Mouse (Mus musculus) kidney, embryonic 16.5 days (tissue): ENCODE measurements around the gene Car10. TPM values are rescaled to one million over a fixed set of nuclear protein-coding genes. Genes with fewer than 3 reads are reported as not detected.

Source experiments
- ATAC-seq: fragments of 200-750 bp; cut with Nextera tagmentation; 2 replicates; pipeline ENCODE4 v1.8.0; 2017; ENCODE audit warnings: moderate TSS enrichment; ENCODE audit not compliant: low FRiP score, low TSS enrichment
- H3K27ac ChIP-seq: fragments of 300-500 bp; sonication (generic); 2 replicates; pipeline ENCODE4 v1.5.1; 2014; ENCODE audit warnings: low read length
- H3K27me3 ChIP-seq: fragments of 300-500 bp; sonication (generic); 2 replicates; pipeline ENCODE4 v1.6.1; 2014; ENCODE audit warnings: low read length, control low read depth, mixed read lengths; ENCODE audit not compliant: insufficient read depth
- H3K36me3 ChIP-seq: fragments of 300-500 bp; sonication (generic); 2 replicates; pipeline ENCODE4 v1.6.1; 2014; ENCODE audit warnings: low read length, control low read depth, mixed read lengths; ENCODE audit not compliant: insufficient read depth
- H3K4me1 ChIP-seq: fragments of 300-500 bp; sonication (generic); 2 replicates; pipeline ENCODE4 v1.6.1; 2014; ENCODE audit warnings: low read length, control low read depth, mixed read lengths; ENCODE audit not compliant: insufficient read depth
- H3K4me2 ChIP-seq: fragments of 300-500 bp; sonication (generic); replicated peaks from 2 replicates; pipeline ENCODE4 v1.6.1; 2014; ENCODE audit warnings: low read depth, low read length
- H3K4me3 ChIP-seq: fragments of 300-500 bp; sonication (generic); 2 replicates; pipeline ENCODE4 v1.5.1; 2014; ENCODE audit warnings: mild to moderate bottlenecking, low read length
- H3K9ac ChIP-seq: fragments of 300-500 bp; sonication (generic); replicated peaks from 2 replicates; pipeline ENCODE4 v1.6.1; 2014; ENCODE audit warnings: low read length
- H3K9me3 ChIP-seq: fragments of 300-500 bp; sonication (generic); 2 replicates; pipeline ENCODE4 v1.6.1; 2016; ENCODE audit warnings: low read length, control low read depth
- WGBS: fragments of 180-500 bp; shearing (Covaris S2); extraction: QIAGEN DNeasy Blood & Tissue Kit; methylation state at CpG from one replicate; pipeline ENCODE4 v1.1.7; 2014; 5-methylcytosine and 5-hydroxymethylcytosine counted together
- polyA plus RNA-seq: library from polyadenylated mRNA; unstranded; fragments of >200 nt; fragmentation: Nextera tagmentation; extraction: Ambion mirVana; gene quantifications from 2 replicates; pipeline ENCODE4 v1.2.1, GENCODE M21; 2015

Gene Car10
- polyA plus RNA-seq, 1 experiment from 2014 or later = 0.22 TPM

- no peak for ATAC-seq
- Histone ChIP-seq H3K4me2 (no peak overlapping the region), H3K9ac (no peak overlapping the region), H3K9me3 (no peaks in the 10 kb centered on the region), H3K4me1 (peaks cover 14% of the 10 kb centered on the region), H3K36me3 (no peaks in the 10 kb centered on the region), H3K27ac (no peak overlapping the region), H3K4me3 (no peak overlapping the region), H3K27me3 (no peaks in the 10 kb centered on the region)
- WGBS = 48% methylated on average over 5 of the region's 5 CpGs
These were observed 403.8 kb downstream of the Car10 start for GRCm38 (mm10) chr11:93501671-93502070.

DNA sequence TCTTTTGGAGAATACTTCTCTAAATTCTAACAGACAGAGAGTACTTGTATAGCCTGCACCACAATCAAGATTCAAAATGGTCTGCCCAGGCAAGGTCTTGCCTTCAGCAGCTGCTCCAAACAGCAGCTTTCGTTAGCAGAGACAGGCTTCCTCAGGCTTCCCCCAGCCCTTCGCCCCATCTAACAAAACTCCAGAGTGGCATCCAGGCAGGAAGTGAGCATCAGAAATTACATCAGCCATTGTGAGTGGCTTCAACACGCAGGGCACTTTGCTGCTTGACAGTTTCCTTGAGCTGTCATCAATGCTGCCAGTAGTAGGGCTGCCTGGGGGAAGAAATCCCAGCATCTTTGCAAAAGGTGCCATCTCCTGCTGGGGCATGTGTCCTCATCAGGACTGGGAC lies 405.0 kb downstream of the Car10 start:
- no peaks in the 10 kb centered on the region for H3K27me3 ChIP-seq
- H3K4me2 ChIP-seq = no peak overlapping the region
- H3K4me1 ChIP-seq = peaks cover 14% of the 10 kb centered on the region
- no peak for ATAC-seq
- H3K36me3 ChIP-seq = no peaks in the 10 kb centered on the region
- no peak overlapping the region for H3K9ac ChIP-seq
- H3K27ac ChIP-seq = no peak overlapping the region
- WGBS = 67% methylated on average over 3 of the region's 3 CpGs
- no peaks in the 10 kb centered on the region for H3K9me3 ChIP-seq
- H3K4me3 ChIP-seq = no peak overlapping the region

DNA sequence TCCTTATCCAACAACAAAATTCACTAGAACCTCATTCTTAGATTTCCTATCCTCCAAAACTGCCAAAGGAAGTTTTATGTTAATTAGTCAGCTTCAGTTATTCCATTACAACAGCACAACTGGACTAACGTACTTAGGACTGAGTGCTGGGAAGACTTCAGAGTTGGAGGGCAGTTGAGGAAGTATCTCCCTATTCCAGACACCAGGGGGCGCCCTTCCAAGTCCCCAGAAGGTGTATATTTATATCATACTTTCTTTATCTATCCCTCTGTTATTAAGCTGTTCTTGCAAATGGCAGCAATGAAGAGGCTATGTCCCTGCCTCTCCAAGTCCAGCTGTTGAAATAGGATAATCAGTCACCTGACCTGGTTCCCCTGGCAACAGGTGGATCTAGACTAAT lies 405.6 kb downstream of the Car10 start:
- Histone ChIP-seq H3K9ac (no peak overlapping the region), H3K4me3 (no peak overlapping the region), H3K27ac (no peak overlapping the region), H3K9me3 (no peaks in the 10 kb centered on the region), H3K4me1 (peaks cover 14% of the 10 kb centered on the region), H3K4me2 (no peak overlapping the region), H3K36me3 (no peaks in the 10 kb centered on the region), H3K27me3 (no peaks in the 10 kb centered on the region)
- 29% methylated on average over 2 of the region's 2 CpGs for WGBS
- no peak for ATAC-seq

DNA sequence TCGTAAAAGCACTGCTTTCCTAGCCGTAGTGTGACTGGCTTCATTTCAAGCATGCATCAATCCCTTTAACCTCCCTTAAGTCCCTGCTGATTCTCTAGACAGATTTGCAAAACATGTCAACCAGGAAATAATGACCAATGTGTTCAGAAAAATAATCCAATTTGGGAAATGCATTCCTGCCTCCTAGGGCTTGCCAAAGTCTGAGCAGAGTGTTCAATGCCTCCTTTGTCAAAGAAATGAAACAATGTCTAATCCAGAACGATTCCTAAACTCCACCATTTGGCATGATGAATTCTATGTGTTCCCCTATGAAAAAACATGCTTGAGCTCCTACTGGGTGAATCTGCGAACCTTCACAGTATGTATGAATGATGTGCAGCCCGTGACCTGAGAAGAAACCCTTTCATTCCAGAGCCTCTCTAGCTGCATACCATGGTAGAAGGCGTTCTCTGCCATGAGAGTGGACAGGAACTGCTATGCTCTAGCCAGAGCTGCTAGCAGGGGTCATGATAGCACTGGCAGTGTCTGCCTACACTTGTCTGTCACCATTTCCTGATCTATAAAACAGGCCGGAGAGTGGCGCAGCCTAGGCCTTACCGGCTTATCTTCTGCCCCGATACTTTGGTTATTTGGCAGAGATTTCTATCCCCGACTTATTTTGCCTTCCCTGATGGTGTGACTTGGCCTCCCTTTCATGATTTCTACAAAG lies 411.9 kb downstream of the Car10 start:
- Histone ChIP-seq H3K4me3 (no peak overlapping the region), H3K9ac (no peak overlapping the region), H3K4me1 (no peaks in the 10 kb centered on the region), H3K27me3 (no peaks in the 10 kb centered on the region), H3K27ac (no peak overlapping the region), H3K4me2 (no peak overlapping the region), H3K36me3 (no peaks in the 10 kb centered on the region), H3K9me3 (no peaks in the 10 kb centered on the region)
- 68% methylated on average over 11 of the region's 11 CpGs for WGBS
- ATAC-seq = no peak

- Histone ChIP-seq H3K4me2 (no peak overlapping the region), H3K9ac (no peak overlapping the region), H3K36me3 (no peaks in the 10 kb centered on the region), H3K9me3 (no peaks in the 10 kb centered on the region), H3K27me3 (no peaks in the 10 kb centered on the region), H3K4me3 (no peak overlapping the region), H3K4me1 (no peaks in the 10 kb centered on the region), H3K27ac (no peak overlapping the region)
- 78% methylated on average over 2 of the region's 2 CpGs for WGBS
- no peak for ATAC-seq
These were observed 415.0 kb downstream of the Car10 start for GRCm38 (mm10) chr11:93512843-93513242.

DNA sequence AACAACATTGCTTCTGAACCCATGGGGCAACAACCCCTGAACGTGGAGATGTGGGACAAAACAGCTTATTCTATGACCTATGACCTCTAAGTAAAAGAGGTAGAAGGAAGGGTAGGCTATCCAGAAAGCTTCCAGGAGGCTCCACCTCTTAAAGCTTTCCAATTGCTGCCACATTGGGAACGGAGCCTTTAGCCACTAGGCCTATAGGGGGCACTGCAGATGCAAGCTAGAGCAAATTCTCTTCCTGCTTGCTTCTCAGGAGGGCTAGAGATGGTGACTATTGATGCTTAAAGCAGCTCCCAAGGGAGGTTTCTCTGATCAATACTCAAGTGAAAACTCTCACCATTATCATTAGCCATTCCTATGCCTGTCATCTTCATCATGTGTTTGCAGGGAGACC lies 416.6 kb downstream of the Car10 start:
- no peaks in the 10 kb centered on the region for H3K27me3 ChIP-seq
- H3K36me3 ChIP-seq = no peaks in the 10 kb centered on the region
- ATAC-seq = no peak
- H3K27ac ChIP-seq = no peak overlapping the region
- no peak overlapping the region for H3K4me2 ChIP-seq
- WGBS = 32% methylated on average over 2 of the region's 2 CpGs
- no peaks in the 10 kb centered on the region for H3K9me3 ChIP-seq
- no peaks in the 10 kb centered on the region for H3K4me1 ChIP-seq
- no peak overlapping the region for H3K4me3 ChIP-seq
- no peak overlapping the region for H3K9ac ChIP-seq

DNA sequence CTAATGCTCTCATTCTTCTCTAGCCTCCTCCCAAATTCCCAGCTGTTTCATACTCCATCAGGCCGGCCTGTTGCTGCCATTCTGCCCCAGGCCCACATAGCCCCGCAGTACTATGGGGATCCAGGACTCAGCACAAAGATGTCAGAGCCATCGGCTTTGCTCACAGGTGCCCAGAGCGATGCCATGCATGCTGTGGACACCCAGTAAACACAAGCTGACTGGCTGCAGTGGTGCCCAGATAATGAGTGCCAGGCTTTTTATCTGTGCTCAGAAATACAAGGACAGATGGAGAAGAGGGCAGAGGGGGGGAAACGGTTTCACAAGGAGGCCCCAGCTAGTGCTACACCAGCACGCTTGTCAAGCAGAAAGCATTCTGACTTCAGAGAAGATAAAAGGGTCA lies 417.7 kb downstream of the Car10 start:
- WGBS = 83% methylated on average over 6 of the region's 6 CpGs
- Histone ChIP-seq H3K9me3 (no peaks in the 10 kb centered on the region), H3K9ac (no peak overlapping the region), H3K36me3 (no peaks in the 10 kb centered on the region), H3K4me2 (no peak overlapping the region), H3K4me3 (no peak overlapping the region), H3K27ac (no peak overlapping the region), H3K4me1 (no peaks in the 10 kb centered on the region), H3K27me3 (no peaks in the 10 kb centered on the region)
- no peak for ATAC-seq

- H3K36me3 ChIP-seq = no peaks in the 10 kb centered on the region
- no peak overlapping the region for H3K4me2 ChIP-seq
- H3K27me3 ChIP-seq = no peaks in the 10 kb centered on the region
- H3K9ac ChIP-seq = no peak overlapping the region
- no peak overlapping the region for H3K27ac ChIP-seq
- no peak overlapping the region for H3K4me3 ChIP-seq
- no peak for ATAC-seq
- no peaks in the 10 kb centered on the region for H3K9me3 ChIP-seq
- no peaks in the 10 kb centered on the region for H3K4me1 ChIP-seq
- 86% methylated on average over 9 of the region's 9 CpGs for WGBS
These were observed 418.4 kb downstream of the Car10 start for GRCm38 (mm10) chr11:93516216-93516615.

DNA sequence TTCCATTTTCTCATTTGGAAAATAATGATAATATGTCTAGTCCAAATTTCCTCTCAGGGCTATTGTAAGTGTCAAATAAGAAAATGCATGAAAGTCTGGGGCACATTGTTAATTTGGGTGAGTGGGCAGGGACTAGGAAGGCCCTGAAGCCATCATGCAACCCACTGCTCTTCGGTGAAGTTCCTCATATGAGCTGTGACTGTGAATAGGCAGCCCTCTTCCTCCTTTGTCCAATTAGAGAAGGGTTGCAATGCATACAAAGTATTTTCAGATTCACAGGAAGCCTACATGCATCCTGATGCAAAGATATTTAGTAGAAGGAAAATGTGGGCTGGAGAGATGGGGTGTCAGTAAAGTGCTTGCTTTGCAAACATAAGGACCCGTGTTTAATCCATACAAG lies 419.1 kb downstream of the Car10 start:
- no peak overlapping the region for H3K27ac ChIP-seq
- 77% methylated on average over 2 of the region's 2 CpGs for WGBS
- no peaks in the 10 kb centered on the region for H3K4me1 ChIP-seq
- H3K36me3 ChIP-seq = no peaks in the 10 kb centered on the region
- no peak for ATAC-seq
- no peak overlapping the region for H3K4me2 ChIP-seq
- H3K4me3 ChIP-seq = no peak overlapping the region
- H3K9me3 ChIP-seq = no peaks in the 10 kb centered on the region
- no peak overlapping the region for H3K9ac ChIP-seq
- no peaks in the 10 kb centered on the region for H3K27me3 ChIP-seq

DNA sequence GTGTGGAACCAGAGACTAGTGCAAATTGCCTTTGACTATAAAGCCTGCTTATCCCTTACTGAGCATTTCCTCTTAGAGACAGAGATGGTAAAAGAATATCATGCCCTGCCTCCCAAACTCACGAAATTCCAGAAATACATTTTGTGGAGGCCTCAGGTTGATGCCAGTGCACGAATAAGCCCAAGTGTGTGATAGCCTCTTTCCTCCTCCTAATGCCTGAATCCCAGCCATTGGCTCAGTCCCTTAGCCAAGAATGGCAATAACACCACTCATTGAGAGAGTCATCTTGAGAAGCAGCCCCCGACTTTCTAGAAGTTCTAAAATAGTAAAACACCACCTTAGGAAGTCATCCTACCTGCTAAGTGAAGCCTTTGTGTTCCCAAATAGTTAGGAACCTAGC lies 424.7 kb downstream of the Car10 start:
- Histone ChIP-seq H3K4me1 (no peaks in the 10 kb centered on the region), H3K4me3 (no peak overlapping the region), H3K27ac (no peak overlapping the region), H3K4me2 (no peak overlapping the region), H3K9ac (no peak overlapping the region), H3K36me3 (no peaks in the 10 kb centered on the region), H3K27me3 (no peaks in the 10 kb centered on the region), H3K9me3 (no peaks in the 10 kb centered on the region)
- WGBS = 81% methylated on average over 3 of the region's 3 CpGs
- no peak for ATAC-seq
